Mouse (Mus musculus): Measurements from ENCODE around the gene Zfp229. TPM values are rescaled to one million over a fixed set of nuclear protein-coding genes. Genes with fewer than 3 reads are reported as not detected.
"Not testable (repeated sequence)": the region's sequence is repeated elsewhere in the genome, so short reads cannot be mapped to it uniquely, and the experiment has no call there.

The Zfp229 gene
- polyA plus RNA-seq, 1 experiment, result 0.72 TPM

DNA sequence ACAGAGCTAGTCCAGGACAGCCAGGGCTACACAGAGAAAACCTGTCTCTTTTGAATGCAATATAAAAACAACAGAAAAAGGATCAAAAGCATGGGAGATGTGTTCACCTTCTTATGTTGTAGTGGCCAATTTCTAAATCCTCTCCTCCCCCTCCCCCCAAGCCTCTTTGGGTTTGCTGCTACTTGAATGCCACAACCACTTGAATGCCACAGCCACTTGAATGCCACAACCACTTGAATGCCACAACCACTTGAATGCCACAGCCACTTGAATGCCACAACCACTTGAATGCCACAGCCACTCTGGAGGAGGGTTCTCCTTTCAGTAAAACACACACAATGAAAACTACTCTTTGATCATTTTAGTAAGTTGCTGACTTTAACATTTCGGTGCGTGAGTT is 22.2 kb downstream of the Zfp229 start:
- no peaks in the 10 kb centered on the region for H3K9me3 ChIP-seq
- H3K27me3 ChIP-seq (replicated peaks), result peaks cover 2% of the 10 kb centered on the region
- TF ChIP-seq GATA1 (IDR thresholded peaks at IDR 0.05; ENCODE audit: borderline replicate concordance, low read length) (no peak), FLI1 (IDR thresholded peaks at IDR 0.05; ENCODE audit: low read length) (no peak)
- H3K4me3 ChIP-seq (replicated peaks), result no peak overlapping the region
- no peaks in the 10 kb centered on the region for H3K36me3 ChIP-seq (replicated peaks; ENCODE audit: low read length)
- peaks cover 20% of the 10 kb centered on the region for H3K4me1 ChIP-seq

DNA sequence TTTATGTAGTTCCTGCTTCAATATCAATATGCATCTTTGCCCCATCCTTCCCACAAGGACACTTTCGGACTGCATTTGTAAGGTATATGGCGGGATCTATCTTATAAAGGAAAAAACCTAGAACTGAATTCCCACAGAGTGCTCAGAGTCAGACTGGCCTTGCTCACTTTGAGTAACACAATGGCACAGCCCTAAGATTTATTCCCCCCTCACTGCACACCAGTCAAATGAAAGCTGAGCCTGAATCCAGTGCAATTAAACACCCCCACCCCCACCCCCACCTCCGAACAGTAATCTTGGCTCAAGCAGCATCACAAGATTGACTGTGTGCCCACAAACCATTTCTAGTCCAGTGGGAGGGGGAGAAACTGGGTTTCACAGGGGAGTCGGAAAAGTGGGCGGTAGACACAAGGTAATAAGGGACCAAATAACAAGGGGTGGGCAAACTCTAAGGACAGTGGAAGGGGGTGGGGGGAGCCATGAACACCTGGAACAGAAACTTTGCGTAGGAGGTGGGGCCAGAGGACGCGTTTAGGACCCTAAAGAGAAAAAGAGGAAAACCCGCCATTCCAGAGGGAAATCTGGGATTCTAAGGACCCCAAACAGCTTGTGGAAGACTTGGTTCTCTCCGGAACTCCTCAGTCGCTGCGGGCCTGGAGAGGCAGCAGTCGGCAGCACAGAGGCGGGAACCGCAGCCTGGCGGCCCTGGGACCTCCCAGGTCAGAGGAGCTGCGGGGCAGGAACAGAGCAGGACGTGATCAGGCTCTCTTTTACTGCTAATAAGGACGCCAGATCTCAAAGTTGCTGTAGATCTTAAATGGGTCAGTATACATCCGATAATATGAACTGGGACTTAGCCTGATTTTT is 23.0 kb downstream of the Zfp229 start:
- TF ChIP-seq FLI1 (IDR thresholded peaks at IDR 0.05; ENCODE audit: low read length) (no peak), GATA1 (IDR thresholded peaks at IDR 0.05; ENCODE audit: borderline replicate concordance, low read length) (no peak)
- peaks cover 2% of the 10 kb centered on the region for H3K27me3 ChIP-seq (replicated peaks)

DNA sequence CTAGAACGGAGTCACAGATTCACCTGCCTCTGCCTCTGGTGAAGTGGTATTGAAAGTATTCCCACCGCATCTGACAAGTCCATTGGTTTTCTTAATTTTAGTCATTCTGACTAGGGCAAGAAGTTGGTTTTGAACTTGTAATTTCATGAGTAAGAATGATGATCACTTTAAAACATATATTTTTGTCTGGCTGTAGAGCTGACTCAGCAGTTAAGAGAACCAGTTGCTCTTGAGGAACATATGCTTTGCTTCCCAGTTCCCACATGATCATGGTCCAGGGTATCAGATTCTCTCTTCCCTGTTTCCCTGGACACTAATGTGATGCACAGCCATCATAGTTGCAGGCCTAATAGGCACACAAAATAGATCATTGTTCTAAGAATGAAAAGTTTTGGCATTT is 39.7 kb downstream of the Zfp229 start:
- no peak for TF ChIP-seq GATA1 (IDR thresholded peaks at IDR 0.05; ENCODE audit: borderline replicate concordance, low read length)
- no peak for TF ChIP-seq FLI1 (IDR thresholded peaks at IDR 0.05; ENCODE audit: low read length)
- Histone ChIP-seq H3K27me3 (replicated peaks) (no peaks in the 10 kb centered on the region), H3K36me3 (replicated peaks; ENCODE audit: low read length) (no peaks in the 10 kb centered on the region), H3K4me1 (peaks cover 9% of the 10 kb centered on the region), H3K4me3 (replicated peaks) (no peak overlapping the region), H3K9me3 (peaks cover 11% of the 10 kb centered on the region)

More for the DNA sequence above, 23.0 kb downstream of the Zfp229 start:
- no peaks in the 10 kb centered on the region for H3K36me3 ChIP-seq (replicated peaks; ENCODE audit: low read length)
- peaks cover 27% of the 10 kb centered on the region for H3K4me1 ChIP-seq
- H3K4me3 ChIP-seq (replicated peaks), result peak overlapping the region; percentile 76
- H3K9me3 ChIP-seq, result no peaks in the 10 kb centered on the region

DNA sequence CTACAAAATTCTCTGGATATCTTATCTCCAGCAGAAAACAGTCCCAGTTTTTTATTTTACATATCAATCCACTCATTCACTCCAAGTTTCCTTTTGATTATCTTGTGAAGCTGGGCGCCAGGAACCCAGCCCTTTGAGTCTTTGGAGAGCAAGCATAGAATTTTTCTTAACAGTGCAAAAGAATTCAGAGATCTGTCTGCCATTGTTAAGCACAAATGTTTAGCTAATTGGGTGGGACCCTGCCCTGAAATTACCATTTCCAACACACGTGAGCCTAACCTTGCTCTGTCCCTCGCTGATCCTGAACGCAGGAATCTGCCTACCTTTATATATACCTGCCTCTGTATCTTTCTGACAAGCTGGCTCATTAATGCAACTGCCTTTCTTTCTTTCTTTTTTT is 61.7 kb downstream of the Zfp229 start:
- no peak overlapping the region for H3K4me3 ChIP-seq (replicated peaks)
- H3K9me3 ChIP-seq, result peaks cover 2% of the 10 kb centered on the region; the same call in 1 of the 2 replicates
- no peaks in the 10 kb centered on the region for H3K4me1 ChIP-seq
- H3K36me3 ChIP-seq (replicated peaks; ENCODE audit: low read length), result no peaks in the 10 kb centered on the region
- TF ChIP-seq FLI1 (IDR thresholded peaks at IDR 0.05; ENCODE audit: low read length), result no peak
- TF ChIP-seq GATA1 (IDR thresholded peaks at IDR 0.05; ENCODE audit: borderline replicate concordance, low read length), result no peak
- H3K27me3 ChIP-seq (replicated peaks), result no peaks in the 10 kb centered on the region

DNA sequence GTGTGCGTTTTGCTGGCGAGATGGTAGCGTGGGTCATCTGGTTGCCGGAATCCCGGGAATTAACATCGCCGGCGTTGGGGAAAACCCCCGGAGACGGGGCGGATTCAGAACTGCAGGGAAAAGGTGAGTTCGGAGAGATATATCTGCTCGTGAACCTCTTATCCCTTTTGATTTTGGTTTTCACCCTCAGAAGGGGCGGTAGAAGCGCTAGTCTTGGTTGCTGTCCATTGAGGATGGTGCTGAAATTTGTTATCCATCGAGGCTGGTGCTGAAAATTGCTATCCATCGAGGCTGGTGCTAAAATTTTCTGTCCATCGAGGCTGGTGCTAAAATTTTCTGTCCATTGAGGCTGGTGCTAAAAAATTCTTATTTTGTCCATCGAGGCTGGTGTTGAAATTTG is 70.8 kb downstream of the Zfp229 start:
- H3K4me3 ChIP-seq (replicated peaks); H3K4me1 ChIP-seq; H3K9me3 ChIP-seq; H3K36me3 ChIP-seq (replicated peaks; ENCODE audit: low read length); H3K27me3 ChIP-seq (replicated peaks): not testable (repeated sequence)

Other genes starting within 250 kb of the Zfp229 start
- gene Zfp53, start 241.8 kb upstream of the Zfp229 start, polyA plus RNA-seq (2012; ENCODE audit: insufficient read depth, low replicate concordance), result 2.9 TPM in 1 of 2 replicates, not detected in the other
- gene Zfp52, start 195.3 kb upstream of the Zfp229 start, polyA plus RNA-seq (2012; ENCODE audit: insufficient read depth, low replicate concordance), result 1.1 TPM in 1 of 2 replicates, not detected in the other
- gene Zfp948, start 163.8 kb upstream of the Zfp229 start, polyA plus RNA-seq (2012; ENCODE audit: insufficient read depth, low replicate concordance), result 1.5 TPM in 1 of 2 replicates, not detected in the other
- 0.17 TPM in 1 of 2 replicates, not detected in the other for gene Zfp983, start 80.2 kb upstream of the Zfp229 start, polyA plus RNA-seq (2012; ENCODE audit: insufficient read depth, low replicate concordance)
- gene Gm10226, start 38.9 kb upstream of the Zfp229 start, polyA plus RNA-seq (2012; ENCODE audit: insufficient read depth, low replicate concordance), result not detected in 2 replicates
- gene Zfp760, start 23.1 kb upstream of the Zfp229 start, polyA plus RNA-seq (2012; ENCODE audit: insufficient read depth, low replicate concordance), result 0.04 TPM in 1 of 2 replicates, not detected in the other
- gene Zfp820, start 115.0 kb downstream of the Zfp229 start, polyA plus RNA-seq (2012; ENCODE audit: insufficient read depth, low replicate concordance), result 0.29 TPM in 1 of 2 replicates, not detected in the other
- gene Zfp995, start 179.1 kb downstream of the Zfp229 start, polyA plus RNA-seq (2012; ENCODE audit: insufficient read depth, low replicate concordance), result not detected in 2 replicates
- 0.26 TPM in 1 of 2 replicates, not detected in the other for gene Zfp942, start 231.7 kb downstream of the Zfp229 start, polyA plus RNA-seq (2012; ENCODE audit: insufficient read depth, low replicate concordance)
- gene Zfp943, start 231.8 kb downstream of the Zfp229 start, polyA plus RNA-seq (2012; ENCODE audit: insufficient read depth, low replicate concordance), result 0.07 TPM in 1 of 2 replicates, not detected in the other